ENCODE assay signal across 29 mouse cellular contexts in genomic region chr2:66023419-66023818, GRCm38 (mm10).
DNase-seq lines count a peak whose midpoint lies in the region; ATAC-seq and TF ChIP-seq lines count a peak whose summit lies in the region.
"Had no signal": no experiment of that assay in that cellular context is flagged by ENCODE, and none has a peak within 500 bp of the region (broad histone marks: within the 10 kb centered on the region; RNA-seq: fewer than 3 reads in every experiment).

No protein-coding gene starts in this region.

- H3K27ac ChIP-seq in layer of hippocampus, adult 2 months = peak overlapping the region; percentile 69
- no peak overlapping the region for H3K27ac ChIP-seq in midbrain, embryonic 14.5 days (replicated peaks; ENCODE audit: low read depth, low read length)
- no peak overlapping the region for H3K27ac ChIP-seq in intestine, postnatal 0 days (ENCODE audit: low read depth, low read length)
- H3K27ac ChIP-seq: forebrain, embryonic 15.5 days; heart, embryonic 15.5 days; limb, embryonic 13.5 days; lung, embryonic 15.5 days; midbrain, embryonic 10.5 days; neural tube, embryonic 12.5 days had no signal

- H3K9ac ChIP-seq in midbrain, embryonic 14.5 days (replicated peaks; ENCODE audit: low read length) = no peak overlapping the region
- no peak overlapping the region for H3K9ac ChIP-seq in intestine, postnatal 0 days (ENCODE audit: low read depth, low read length)
- H3K9ac ChIP-seq: forebrain, embryonic 15.5 days; heart, embryonic 15.5 days; limb, embryonic 13.5 days; lung, embryonic 15.5 days; neural tube, embryonic 12.5 days had no signal

- no peak for TF ChIP-seq CTCF in layer of hippocampus, adult 2 months (conservative IDR thresholded peaks at IDR 0.05)
- no peak for TF ChIP-seq CTCF in intestine, postnatal 0 days (IDR thresholded peaks at IDR 0.05; ENCODE audit: low read depth)

- no peak overlapping the region for H3K4me3 ChIP-seq in layer of hippocampus, adult 2 months
- no peak overlapping the region for H3K4me3 ChIP-seq in midbrain, embryonic 14.5 days (replicated peaks; ENCODE audit: low read depth, low read length)
- H3K4me3 ChIP-seq in intestine, postnatal 0 days (ENCODE audit: low read depth, low read length) = no peak overlapping the region
- H3K4me3 ChIP-seq: forebrain, embryonic 15.5 days; heart, embryonic 15.5 days; limb, embryonic 13.5 days; lung, embryonic 15.5 days; midbrain, embryonic 10.5 days; myocyte; neural tube, embryonic 12.5 days had no signal

- peak in 1 of 2 experiments; percentile 36 for DNase-seq in layer of hippocampus, adult 2 months (ENCODE audit: low spot score in 2 of 2)
- DNase-seq in layer of hippocampus, adult 9-10 months (ENCODE audit: low spot score) = no peak
- peak; percentile 40 for DNase-seq in 3T3-L1 (ENCODE audit: low read depth, low spot score)
- peak; percentile 21 for DNase-seq in ES-CJ7 (ENCODE audit: low read depth, low spot score)
- DNase-seq in fibroblast of lung, adult 2 months (ENCODE audit: low read depth) = peak; percentile 3
- DNase-seq in midbrain, embryonic 14.5 days = no peak
- DNase-seq: adrenal gland, adult 8-10 months; B cell, adult 2 months; cerebellum, adult 11 months; cerebellum, adult 9-10 months; cerebellum, postnatal 36 days; gastrocnemius, postnatal 10 days; kidney, adult 2 months; kidney, postnatal 36 days; layer of hippocampus, postnatal 36 days; thymus, adult 18-20 months; thymus, postnatal 4 days had no signal

- H3K9me3 ChIP-seq in midbrain, embryonic 14.5 days (ENCODE audit: control insufficient read depth, low read length) = no peaks in the 10 kb centered on the region
- H3K9me3 ChIP-seq in intestine, postnatal 0 days (ENCODE audit: control insufficient read depth) = no peaks in the 10 kb centered on the region
- H3K9me3 ChIP-seq: forebrain, embryonic 15.5 days; heart, embryonic 15.5 days; limb, embryonic 13.5 days; lung, embryonic 15.5 days; midbrain, embryonic 10.5 days; neural tube, embryonic 12.5 days had no signal

- H3K27me3 ChIP-seq in midbrain, embryonic 14.5 days (ENCODE audit: control insufficient read depth, insufficient read depth, low read length) = no peaks in the 10 kb centered on the region
- H3K27me3 ChIP-seq in intestine, postnatal 0 days (replicated peaks; ENCODE audit: control insufficient read depth, insufficient read depth, low read length) = no peaks in the 10 kb centered on the region
- H3K27me3 ChIP-seq: forebrain, embryonic 15.5 days; heart, embryonic 15.5 days; limb, embryonic 13.5 days; lung, embryonic 15.5 days; neural tube, embryonic 12.5 days had no signal

- no peak for ATAC-seq in midbrain, embryonic 14.5 days (ENCODE audit: low FRiP score, low TSS enrichment)
- no peak for ATAC-seq in intestine, postnatal 0 days
- ATAC-seq: activated CD4-positive, CD25-positive, alpha-beta regulatory T cell, adult 4 months; forebrain, embryonic 15.5 days; hindbrain, embryonic 16.5 days; midbrain, embryonic 16.5 days had no signal

- 93% methylated on average over 9 of the region's 9 CpGs for WGBS in midbrain, embryonic 14.5 days
- 85% methylated on average over 9 of the region's 9 CpGs for WGBS in intestine, postnatal 0 days

- peaks cover 49% of the 10 kb centered on the region for H3K36me3 ChIP-seq in midbrain, embryonic 14.5 days (ENCODE audit: control insufficient read depth, insufficient read depth, low read length)
- no peaks in the 10 kb centered on the region for H3K36me3 ChIP-seq in intestine, postnatal 0 days (ENCODE audit: control insufficient read depth, insufficient read depth)
- H3K36me3 ChIP-seq: heart, embryonic 15.5 days; lung, embryonic 15.5 days had no signal

- peaks cover 5% of the 10 kb centered on the region; the same call in 1 of the 2 replicates for H3K4me1 ChIP-seq in midbrain, embryonic 14.5 days (ENCODE audit: control insufficient read depth, insufficient read depth, low read length)
- H3K4me1 ChIP-seq in intestine, postnatal 0 days (replicated peaks; ENCODE audit: control insufficient read depth, insufficient read depth, low read length) = no peaks in the 10 kb centered on the region
- H3K4me1 ChIP-seq: heart, embryonic 15.5 days; limb, embryonic 13.5 days; lung, embryonic 15.5 days had no signal

- H3K4me2 ChIP-seq in midbrain, embryonic 14.5 days (ENCODE audit: low read length) = no peak overlapping the region
- H3K4me2 ChIP-seq in intestine, postnatal 0 days (replicated peaks; ENCODE audit: low read depth) = no peak overlapping the region
- H3K4me2 ChIP-seq: forebrain, embryonic 15.5 days; heart, embryonic 15.5 days; limb, embryonic 13.5 days; liver, embryonic 11.5 days; lung, embryonic 15.5 days; neural tube, embryonic 12.5 days had no signal

Comparison
In these comparisons a context has a peak if more than half of its experiments do, and no peak if none do; other contexts are left out.
1. DNase-seq: peak in 3T3-L1 (single experiment), ES-CJ7 (single experiment) and fibroblast of lung, adult 2 months (single experiment); none in layer of hippocampus, adult 9-10 months (single experiment) and midbrain, embryonic 14.5 days (single experiment).